8 mouse cellular contexts compared by ENCODE assay signal in genomic region chr1:193130839-193131238, GRCm38 (mm10). TPM values are rescaled to one million over a fixed set of nuclear protein-coding genes. Genes with fewer than 3 reads are reported as not detected.
DNase-seq lines count a peak whose midpoint lies in the region; ATAC-seq and TF ChIP-seq lines count a peak whose summit lies in the region.

No protein-coding gene starts in this region.

- ATAC-seq in heart, embryonic 15.5 days (replicated peaks; ENCODE audit: insufficient number of reproducible peaks, insufficient read depth, low FRiP score, low read depth): no peak
- ATAC-seq in hindbrain, embryonic 11.5 days (ENCODE audit: low FRiP score): no peak
- ATAC-seq in midbrain, embryonic 12.5 days (ENCODE audit: low FRiP score, low read depth): peak; percentile 17

- peaks cover 7% of the 10 kb centered on the region for H3K4me1 ChIP-seq in heart, embryonic 15.5 days (replicated peaks)
- H3K4me1 ChIP-seq in MEL (ENCODE audit: control insufficient read depth in 1 of 2, insufficient read depth in 2 of 2, low read length in 2 of 2): peaks cover 2 to 16% of the 10 kb centered on the region in 2 experiments; a peak in 3 of 4 replicates
- H3K4me1 ChIP-seq in hindbrain, embryonic 11.5 days (replicated peaks; ENCODE audit: control insufficient read depth, insufficient read depth, low read length): no peaks in the 10 kb centered on the region; the same call in 1 of the 2 replicates
- peaks cover 6% of the 10 kb centered on the region for H3K4me1 ChIP-seq in midbrain, embryonic 12.5 days

- peak overlapping the region; percentile 97; the same call in 1 of the 2 replicates for H3K4me3 ChIP-seq in heart, embryonic 15.5 days
- H3K4me3 ChIP-seq in MEL (ENCODE audit: control insufficient read depth in 1 of 2, insufficient read depth in 1 of 2, low read depth in 2 of 2, low read length in 2 of 2): peak overlapping the region; percentile 56 to 58
- peak overlapping the region; percentile 97 for H3K4me3 ChIP-seq in hindbrain, embryonic 11.5 days (ENCODE audit: low read depth, low read length)
- no peak overlapping the region; the same call in 1 of the 2 replicates for H3K4me3 ChIP-seq in midbrain, embryonic 12.5 days

- no peak for TF ChIP-seq RAD21 in MEL (IDR thresholded peaks at IDR 0.05; ENCODE audit: low read depth, low read length)

- peaks cover 18% of the 10 kb centered on the region for H3K36me3 ChIP-seq in heart, embryonic 15.5 days
- peaks cover 3 to 22% of the 10 kb centered on the region in 2 experiments for H3K36me3 ChIP-seq in MEL (ENCODE audit: control insufficient read depth in 1 of 2, insufficient read depth in 2 of 2, low read length in 2 of 2)
- no peaks in the 10 kb centered on the region for H3K36me3 ChIP-seq in hindbrain, embryonic 11.5 days (ENCODE audit: control insufficient read depth, insufficient read depth, low read length)
- peaks cover 20% of the 10 kb centered on the region for H3K36me3 ChIP-seq in midbrain, embryonic 12.5 days

- WGBS in heart, embryonic 15.5 days: 75% methylated on average over 8 of the region's 8 CpGs
- WGBS in hindbrain, embryonic 11.5 days: 87% methylated on average over 8 of the region's 8 CpGs
- 87% methylated on average over 8 of the region's 8 CpGs for WGBS in midbrain, embryonic 12.5 days

- H3K79me2 ChIP-seq in MEL (ENCODE audit: control insufficient read depth, insufficient read depth, low read length, poor library complexity): peaks cover 26% of the 10 kb centered on the region

- H3K27me3 ChIP-seq in heart, embryonic 15.5 days: no peaks in the 10 kb centered on the region
- no peaks in the 10 kb centered on the region for H3K27me3 ChIP-seq in MEL (ENCODE audit: control insufficient read depth in 1 of 2, insufficient read depth in 2 of 2, low read length in 2 of 2)
- H3K27me3 ChIP-seq in hindbrain, embryonic 11.5 days (ENCODE audit: control insufficient read depth, insufficient read depth, low read length): no peaks in the 10 kb centered on the region
- no peaks in the 10 kb centered on the region for H3K27me3 ChIP-seq in midbrain, embryonic 12.5 days

- no peak overlapping the region for H3K27ac ChIP-seq in heart, embryonic 15.5 days
- peak overlapping the region; percentile 64 for H3K27ac ChIP-seq in MEL (ENCODE audit: control insufficient read depth, low read depth, low read length)
- H3K27ac ChIP-seq in hindbrain, embryonic 11.5 days (ENCODE audit: low read depth, low read length): no peak overlapping the region
- no peak overlapping the region for H3K27ac ChIP-seq in midbrain, embryonic 12.5 days (replicated peaks)

- TF ChIP-seq POLR2A in MEL (IDR thresholded peaks at IDR 0.05; ENCODE audit: control insufficient read depth in 1 of 2, insufficient read depth in 1 of 2, low read depth in 1 of 2, low read length in 2 of 2, poor library complexity in 1 of 2): no peak

- no peak overlapping the region for H3K9ac ChIP-seq in heart, embryonic 15.5 days
- peak overlapping the region; percentile 68 for H3K9ac ChIP-seq in MEL (ENCODE audit: control insufficient read depth, low read depth, low read length, poor library complexity, severe bottlenecking)
- H3K9ac ChIP-seq in hindbrain, embryonic 11.5 days (ENCODE audit: low read depth, low read length): peak overlapping the region; percentile 61; the same call in 1 of the 2 replicates
- H3K9ac ChIP-seq in midbrain, embryonic 12.5 days (replicated peaks): peak overlapping the region; percentile 40; the same call in 1 of the 2 replicates

- TF ChIP-seq CTCF in MEL (IDR thresholded peaks at IDR 0.05 in 2 of 3, conservative IDR thresholded peaks at IDR 0.05 in 1 of 3; ENCODE audit: control insufficient read depth in 1 of 3, insufficient read depth in 1 of 3, low read depth in 2 of 3, low read length in 3 of 3, poor library complexity in 1 of 3, severe bottlenecking in 1 of 3): no peak

- H3K9me3 ChIP-seq in heart, embryonic 15.5 days (replicated peaks): no peaks in the 10 kb centered on the region
- no peaks in the 10 kb centered on the region for H3K9me3 ChIP-seq in MEL (replicated peaks; ENCODE audit: insufficient read depth, low read length)
- H3K9me3 ChIP-seq in hindbrain, embryonic 11.5 days (ENCODE audit: control insufficient read depth, low read length): no peaks in the 10 kb centered on the region
- no peaks in the 10 kb centered on the region for H3K9me3 ChIP-seq in midbrain, embryonic 12.5 days

- peak overlapping the region; percentile 67 for H3K4me2 ChIP-seq in heart, embryonic 15.5 days
- no peak overlapping the region for H3K4me2 ChIP-seq in hindbrain, embryonic 11.5 days (replicated peaks; ENCODE audit: low read depth, low read length)
- peak overlapping the region; percentile 54 for H3K4me2 ChIP-seq in midbrain, embryonic 12.5 days (replicated peaks)

- TF ChIP-seq EP300 in MEL (IDR thresholded peaks at IDR 0.05; ENCODE audit: low read depth in 1 of 2, low read length in 2 of 2): no peak

- DNase-seq in heart, adult 18-20 months: no peak
- DNase-seq in MEL (ENCODE audit: low read depth, low spot score): no peak
- DNase-seq in hindbrain, embryonic 11.5 days (ENCODE audit: low spot score): no peak
- no peak for DNase-seq in embryo, embryonic 10.5 days (ENCODE audit: low spot score)
- no peak for DNase-seq in testis, postnatal 10 days (ENCODE audit: low spot score)
- DNase-seq in layer of hippocampus, adult 18-20 months (ENCODE audit: low spot score in 2 of 2): no peak

TF ChIP-seq in MEL, 35 proteins besides CTCF, POLR2A, EP300 and RAD21:
- TF ChIP-seq MEF2A (IDR thresholded peaks at IDR 0.05; ENCODE audit: extremely low read depth, insufficient replicate concordance, low read depth, low read length, poor library complexity, severe bottlenecking) (no peak), HCFC1 (IDR thresholded peaks at IDR 0.05; ENCODE audit: low read depth, low read length) (0 out of 2 replicates have a peak, but pooled peaks have one; percentile 10)

RNA-seq across cellular contexts. Expression of gene Diexf, which starts 0.8 kb away (rescaled TPM):
- polyA plus RNA-seq in heart, embryonic 15.5 days (2015; fragmentation: Nextera tagmentation; extraction: Ambion mirVana): 3.8 and 4.9 TPM in 2 replicates
- total RNA-seq in heart, adult 18-20 months (2021): 10 to 100 TPM; 10.1 to 12.4 TPM
- total RNA-seq in MEL (2012; rRNA removed): 20.6 and 21.8 TPM in 2 replicates
- 10 to 100 TPM in 1 of 2 experiments, not detected in 1; 45.4 TPM for polyA plus RNA-seq in MEL (2012; ENCODE audit: insufficient read depth in 1 of 2, insufficient read length in 2 of 2, low read depth in 1 of 2, low replicate concordance in 2 of 2, missing spikeins in 1 of 2)
- polyA plus RNA-seq in hindbrain, embryonic 11.5 days (2014; fragmentation: Nextera tagmentation; extraction: Ambion mirVana): 11.5 and 12.7 TPM in 2 replicates
- 8.3 and 8.8 TPM in 2 replicates for polyA plus RNA-seq in midbrain, embryonic 12.5 days (2016; fragmentation: Nextera tagmentation; extraction: Ambion mirVana)
- 10 to 100 TPM; 24.4 to 26.8 TPM for total RNA-seq in layer of hippocampus, adult 18-20 months (2021)

RNA-seq across cellular contexts. Expression of gene Irf6, which starts 22.1 kb away (rescaled TPM):
- 4.8 and 8.3 TPM in 2 replicates for polyA plus RNA-seq in heart, embryonic 15.5 days (2015; fragmentation: Nextera tagmentation; extraction: Ambion mirVana)
- total RNA-seq in heart, adult 18-20 months (2021): 1 to 10 TPM; 1.1 to 2.5 TPM
- total RNA-seq in MEL (2012; rRNA removed): 0.03 and 0.15 TPM in 2 replicates
- under 1 TPM in 1 of 2 experiments, not detected in 1; 0.19 TPM for polyA plus RNA-seq in MEL (2012; ENCODE audit: insufficient read depth in 1 of 2, insufficient read length in 2 of 2, low read depth in 1 of 2, low replicate concordance in 2 of 2, missing spikeins in 1 of 2)
- 3.1 and 4.4 TPM in 2 replicates for polyA plus RNA-seq in hindbrain, embryonic 11.5 days (2014; fragmentation: Nextera tagmentation; extraction: Ambion mirVana)
- polyA plus RNA-seq in midbrain, embryonic 12.5 days (2016; fragmentation: Nextera tagmentation; extraction: Ambion mirVana): 1.3 and 2.2 TPM in 2 replicates
- total RNA-seq in layer of hippocampus, adult 18-20 months (2021): under 1 TPM; 0.81 to 0.92 TPM

RNA-seq across cellular contexts. Expression of gene A130010J15Rik, which starts 37.0 kb away (rescaled TPM):
- polyA plus RNA-seq in heart, embryonic 15.5 days (2015; fragmentation: Nextera tagmentation; extraction: Ambion mirVana): 10.7 and 11.9 TPM in 2 replicates
- total RNA-seq in heart, adult 18-20 months (2021): 1 to 10 TPM; 4.1 to 5.1 TPM
- 12.5 and 13.2 TPM in 2 replicates for total RNA-seq in MEL (2012; rRNA removed)
- 1 to 10 TPM in 1 of 2 experiments, not detected in 1; 5.8 TPM for polyA plus RNA-seq in MEL (2012; ENCODE audit: insufficient read depth in 1 of 2, insufficient read length in 2 of 2, low read depth in 1 of 2, low replicate concordance in 2 of 2, missing spikeins in 1 of 2)
- 14.6 and 16.2 TPM in 2 replicates for polyA plus RNA-seq in hindbrain, embryonic 11.5 days (2014; fragmentation: Nextera tagmentation; extraction: Ambion mirVana)
- polyA plus RNA-seq in midbrain, embryonic 12.5 days (2016; fragmentation: Nextera tagmentation; extraction: Ambion mirVana): 15.1 and 16.6 TPM in 2 replicates
- total RNA-seq in layer of hippocampus, adult 18-20 months (2021): 1 to 10 TPM; 4.1 to 4.8 TPM
